Mouse (Mus musculus) myocyte (in vitro differentiated cells): Measurements from ENCODE around the gene Mdfic.

Experiments
- E2F4 ChIP-seq: IDR thresholded peaks from one replicate; pipeline ENCODE4 v1.6.1; 2011; ENCODE audit warnings: mild to moderate bottlenecking, control low read depth, moderate library complexity; ENCODE audit not compliant: insufficient read depth
- MAX ChIP-seq: IDR thresholded peaks from one replicate; pipeline ENCODE4 v1.6.1; 2011; ENCODE audit warnings: low read depth, mild to moderate bottlenecking, control low read depth
- MYOD1 ChIP-seq, 3 experiments: IDR thresholded peaks; one replicate each; pipeline ENCODE4 v1.6.1; 2011; ENCODE audit warnings: control low read depth in 2 of 3, low read depth in 2 of 3, mild to moderate bottlenecking in 2 of 3, moderate library complexity in 1 of 3; ENCODE audit not compliant: insufficient read length in 2 of 3, control insufficient read depth in 1 of 3
- MYOG ChIP-seq, 3 experiments: IDR thresholded peaks; one replicate each; pipeline ENCODE4 v1.6.1; 2011; ENCODE audit warnings: control low read depth in 2 of 3, low read depth in 2 of 3, mild to moderate bottlenecking in 2 of 3; ENCODE audit not compliant: insufficient read length in 2 of 3, control insufficient read depth in 1 of 3, insufficient read depth in 1 of 3
- POLR2A ChIP-seq: IDR thresholded peaks from one replicate; pipeline ENCODE4 v1.6.1; 2011; ENCODE audit warnings: low read depth, mild to moderate bottlenecking, control low read depth, moderate library complexity; ENCODE audit not compliant: insufficient read length
- POLR2AphosphoS2 ChIP-seq: IDR thresholded peaks from one replicate; pipeline ENCODE4 v1.6.1; 2011; ENCODE audit warnings: low read depth, control low read depth; ENCODE audit not compliant: insufficient read length
- REST ChIP-seq: IDR thresholded peaks from one replicate; pipeline ENCODE4 v1.6.1; 2011; ENCODE audit warnings: mild to moderate bottlenecking, control low read depth, moderate library complexity; ENCODE audit not compliant: insufficient read depth, insufficient read length
- SRF ChIP-seq: IDR thresholded peaks from one replicate; pipeline ENCODE4 v1.6.1; 2011; ENCODE audit warnings: low read depth; ENCODE audit not compliant: control insufficient read depth, insufficient read length
- TCF12 ChIP-seq: IDR thresholded peaks from one replicate; pipeline ENCODE4 v1.6.1; 2011; ENCODE audit warnings: mild to moderate bottlenecking, control low read depth; ENCODE audit not compliant: poor library complexity, insufficient read depth, severe bottlenecking
- USF1 ChIP-seq: IDR thresholded peaks from one replicate; pipeline ENCODE4 v1.6.1; 2011; ENCODE audit warnings: low read depth, mild to moderate bottlenecking, control low read depth, moderate library complexity

GRCm38 (mm10) chr6:15710706-15711105 lies 9.8 kb upstream of the Mdfic start:
- no peak for TF ChIP-seq POLR2A
- TF ChIP-seq USF1, result no peak
- no peak for TF ChIP-seq MAX
- TF ChIP-seq POLR2AphosphoS2, result no peak
- TF ChIP-seq MYOG (IDR thresholded peaks at IDR 0.05; ENCODE audit: control insufficient read depth in 1 of 3, insufficient read depth in 1 of 3, insufficient read length in 2 of 3, low read depth in 2 of 3), result no peak
- TF ChIP-seq SRF, result no peak
- TF ChIP-seq TCF12, result no peak
- TF ChIP-seq REST, result no peak
- no peak for TF ChIP-seq MYOD1 (IDR thresholded peaks at IDR 0.05; ENCODE audit: control insufficient read depth in 1 of 3, insufficient read length in 2 of 3, low read depth in 2 of 3)
- no peak for TF ChIP-seq E2F4
